Mouse (Mus musculus): ENCODE results near the gene Chrm4.

DNA sequence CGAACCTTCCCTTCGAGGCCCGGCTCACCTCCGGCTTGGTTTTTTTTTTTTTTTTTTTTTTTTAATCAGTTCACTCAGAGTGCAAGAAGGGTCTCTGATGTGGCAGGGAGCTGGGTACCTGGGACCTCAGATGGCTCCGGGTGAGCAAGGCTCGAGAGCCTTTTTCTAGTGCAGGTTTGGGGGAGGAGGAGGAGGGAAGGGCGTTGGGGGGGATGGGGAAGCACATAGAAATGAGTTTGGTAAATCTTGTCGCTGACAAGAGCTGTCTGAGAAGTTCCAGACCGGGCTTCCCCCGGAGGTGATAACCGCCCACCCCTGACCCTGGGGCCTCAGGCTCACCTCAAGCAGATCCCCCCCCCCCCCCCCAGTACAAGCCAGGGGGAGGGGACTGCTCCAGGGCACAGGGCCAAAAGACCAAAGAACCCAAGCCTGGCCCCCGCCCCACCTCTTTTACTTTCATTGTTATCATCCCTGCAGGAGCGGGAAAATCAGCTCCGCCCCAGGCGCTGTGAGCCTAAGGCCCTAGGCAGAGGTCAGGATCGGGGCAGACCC is 5.2 kb downstream of the Chrm4 start, which contains the start of gene Mdk:
- no peak for TF ChIP-seq CTCF (IDR thresholded peaks at IDR 0.05; ENCODE audit: control insufficient read depth, insufficient read depth, insufficient read length)
- no peak for TF ChIP-seq MAX (IDR thresholded peaks at IDR 0.05)
- no peak for TF ChIP-seq USF1 (IDR thresholded peaks at IDR 0.05; ENCODE audit: low read depth)
